Mouse (Mus musculus) kidney, postnatal 10 days (tissue): ENCODE data around the gene Adprh.
"Not testable (repeated sequence)": the region's sequence is repeated elsewhere in the genome, so short reads cannot be mapped to it uniquely, and the experiment has no call there.

Source experiments
- DNase-seq: peaks from one replicate; pipeline ENCODE4 v3.0.0; 2021; ENCODE audit warnings: mixed read lengths

The Adprh gene

DNA sequence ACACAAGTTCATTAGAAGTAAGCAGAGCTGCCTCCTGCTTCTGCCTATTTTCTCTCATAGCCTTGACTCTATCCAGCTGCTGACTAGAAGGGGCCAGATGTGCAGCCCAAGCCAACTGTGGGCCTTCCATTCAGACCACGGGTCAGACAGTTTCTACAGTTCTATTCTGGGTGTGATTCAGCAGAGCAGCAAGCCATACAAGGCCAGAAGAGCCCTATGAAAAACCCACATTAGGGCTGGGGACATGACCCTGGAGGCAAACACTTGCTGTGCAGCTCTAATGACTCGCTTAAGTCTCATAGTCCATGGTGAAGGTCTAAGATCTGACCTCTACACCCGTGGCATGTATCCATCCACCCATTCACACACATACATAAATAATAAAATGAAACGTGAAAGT lies 13.6 kb upstream of the Adprh start:
- no peak for DNase-seq

DNA sequence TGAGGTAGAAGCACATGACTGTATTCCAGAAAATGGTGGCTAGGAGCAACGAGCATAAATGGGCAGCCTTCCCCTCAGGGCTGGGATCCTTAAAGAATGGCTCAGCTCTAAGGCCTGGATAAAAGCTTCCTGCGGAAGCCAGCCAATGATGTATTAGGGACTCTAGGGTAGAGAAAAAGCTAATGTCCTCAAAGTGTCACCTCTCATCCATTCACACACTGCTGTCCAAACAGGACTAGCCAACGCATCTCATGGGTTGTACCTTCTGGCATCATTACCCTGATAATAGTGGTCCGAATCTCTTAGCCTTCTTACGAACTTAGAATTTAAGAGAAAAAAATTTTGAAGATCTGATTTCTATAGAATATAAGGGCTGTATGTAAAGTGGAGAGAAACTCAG lies 10.8 kb upstream of the Adprh start:
- DNase-seq = no peak

DNA sequence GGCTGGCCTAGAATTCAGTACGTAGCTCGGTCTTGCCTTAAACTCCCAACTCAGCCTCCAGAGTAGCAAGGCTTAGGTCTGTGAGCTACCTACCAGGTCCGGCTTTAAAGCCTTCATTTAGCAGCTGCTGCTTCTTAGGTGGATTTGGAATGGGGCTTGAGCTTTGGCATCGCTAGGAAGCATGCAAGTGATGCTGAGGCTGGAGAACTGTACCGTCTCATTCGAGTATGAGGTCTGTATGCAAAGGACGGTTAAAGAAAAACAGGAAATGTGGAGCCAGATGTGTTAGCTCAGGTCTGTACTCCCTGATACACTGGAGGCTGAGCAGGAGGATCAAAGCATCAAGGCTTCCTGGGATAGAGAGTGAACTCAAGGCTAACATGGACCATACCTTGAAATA lies 9.7 kb upstream of the Adprh start:
- DNase-seq = no peak

DNA sequence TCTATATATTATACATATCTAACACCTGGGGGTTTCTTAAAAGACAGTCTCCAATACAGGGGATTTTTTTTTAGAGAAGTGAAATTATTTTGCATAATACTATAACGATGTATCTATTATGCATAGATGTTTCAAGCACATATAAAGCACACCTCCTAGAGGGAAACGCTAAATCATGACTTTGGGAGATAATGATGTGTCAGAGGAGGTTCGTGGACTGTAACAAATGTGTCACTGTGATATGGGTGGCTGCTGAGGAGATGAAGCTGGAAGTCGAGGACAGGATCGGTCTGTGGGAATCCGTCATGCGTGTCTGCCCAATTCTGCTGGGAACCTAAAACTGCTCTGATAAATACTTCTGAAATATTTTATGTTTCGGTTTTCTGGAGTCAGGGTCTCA lies 9.2 kb upstream of the Adprh start:
- DNase-seq = no peak

DNA sequence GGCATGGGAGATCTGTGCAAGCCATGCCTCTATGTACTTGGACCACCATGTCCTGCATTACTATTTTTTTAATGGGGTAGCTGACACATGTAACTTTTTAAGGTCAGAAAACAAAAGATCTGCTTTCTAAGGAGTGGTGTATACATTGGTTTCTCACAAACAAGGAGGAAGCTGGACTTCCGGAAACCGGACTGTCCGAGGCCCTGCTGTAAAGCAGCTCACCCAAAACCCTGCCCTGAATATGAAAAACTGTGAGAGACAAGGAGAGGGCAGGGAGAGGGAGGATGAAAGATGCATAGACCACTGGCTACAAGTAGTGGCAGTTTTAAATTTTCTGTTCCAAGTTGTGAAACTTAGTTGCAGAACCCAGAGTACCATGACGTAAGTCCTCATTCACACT lies 7.5 kb upstream of the Adprh start:
- no peak for DNase-seq

DNA sequence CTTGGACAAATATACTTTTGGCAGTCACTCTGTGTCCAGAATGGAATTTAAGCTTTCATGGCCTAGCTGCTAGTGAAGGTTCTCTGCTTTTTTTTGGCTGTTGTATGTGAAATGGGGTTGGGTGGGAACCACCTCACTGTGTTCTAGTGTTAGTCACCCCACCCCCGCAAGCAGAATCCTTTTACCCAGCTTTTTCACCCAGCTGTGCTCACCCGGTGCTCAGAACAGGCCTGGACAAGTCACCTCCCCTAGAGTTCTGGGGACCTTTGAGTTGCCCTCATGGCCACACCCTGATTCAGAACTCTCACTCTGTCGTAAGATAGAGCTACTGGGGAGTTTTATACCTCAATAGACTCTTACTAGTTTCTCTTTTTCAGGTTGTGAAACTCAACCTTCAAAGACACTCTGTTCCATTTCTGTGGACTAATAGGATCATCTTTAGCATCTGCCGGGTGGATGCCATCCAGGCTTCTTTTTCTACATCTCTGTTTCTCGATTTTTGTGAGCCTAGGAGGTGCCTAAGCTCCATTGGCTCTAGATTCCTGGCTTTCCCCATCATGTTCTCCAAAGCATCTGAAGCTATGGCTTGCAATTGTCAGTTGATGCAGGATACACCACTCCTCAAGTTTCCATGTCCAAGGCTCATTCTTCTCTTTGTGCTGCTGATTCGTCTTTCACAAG lies 6.2 kb upstream of the Adprh start:
- no peak for DNase-seq

DNA sequence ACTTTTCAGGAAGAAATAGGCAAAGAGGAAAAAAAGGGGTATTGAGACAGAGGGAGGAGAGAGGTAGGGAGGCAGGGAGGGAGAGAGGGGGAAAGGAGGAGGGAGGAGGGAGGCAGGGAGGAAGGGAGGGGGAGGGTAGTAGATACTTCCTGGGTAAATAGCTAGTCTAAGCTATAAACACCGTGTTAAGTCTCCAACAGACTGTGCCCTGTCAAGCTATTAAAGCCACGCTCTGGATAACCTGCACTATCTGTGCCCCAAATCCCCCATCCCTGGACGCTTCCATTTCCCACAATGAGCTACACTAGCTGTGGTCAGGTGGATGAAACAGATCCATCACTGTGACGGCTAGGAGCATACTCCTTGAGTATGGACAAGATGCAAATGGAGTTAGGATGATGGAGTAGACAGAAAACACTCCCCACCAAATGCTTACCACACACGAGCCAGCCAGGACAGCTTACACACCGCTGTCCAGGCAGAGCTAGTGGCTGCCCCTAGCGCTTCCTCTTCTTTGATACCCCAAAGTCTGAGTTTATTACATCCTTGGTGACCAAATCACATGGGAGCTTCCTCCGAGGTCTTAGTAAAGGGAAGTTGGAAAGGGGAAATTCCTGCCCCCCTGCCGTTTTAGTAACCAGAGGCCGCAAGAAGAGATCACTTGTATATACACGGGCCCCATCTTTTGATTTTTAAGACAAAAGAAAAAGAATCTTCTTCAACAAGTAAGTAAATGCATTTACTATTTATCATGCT lies 4.5 kb upstream of the Adprh start:
- no peak for DNase-seq

DNA sequence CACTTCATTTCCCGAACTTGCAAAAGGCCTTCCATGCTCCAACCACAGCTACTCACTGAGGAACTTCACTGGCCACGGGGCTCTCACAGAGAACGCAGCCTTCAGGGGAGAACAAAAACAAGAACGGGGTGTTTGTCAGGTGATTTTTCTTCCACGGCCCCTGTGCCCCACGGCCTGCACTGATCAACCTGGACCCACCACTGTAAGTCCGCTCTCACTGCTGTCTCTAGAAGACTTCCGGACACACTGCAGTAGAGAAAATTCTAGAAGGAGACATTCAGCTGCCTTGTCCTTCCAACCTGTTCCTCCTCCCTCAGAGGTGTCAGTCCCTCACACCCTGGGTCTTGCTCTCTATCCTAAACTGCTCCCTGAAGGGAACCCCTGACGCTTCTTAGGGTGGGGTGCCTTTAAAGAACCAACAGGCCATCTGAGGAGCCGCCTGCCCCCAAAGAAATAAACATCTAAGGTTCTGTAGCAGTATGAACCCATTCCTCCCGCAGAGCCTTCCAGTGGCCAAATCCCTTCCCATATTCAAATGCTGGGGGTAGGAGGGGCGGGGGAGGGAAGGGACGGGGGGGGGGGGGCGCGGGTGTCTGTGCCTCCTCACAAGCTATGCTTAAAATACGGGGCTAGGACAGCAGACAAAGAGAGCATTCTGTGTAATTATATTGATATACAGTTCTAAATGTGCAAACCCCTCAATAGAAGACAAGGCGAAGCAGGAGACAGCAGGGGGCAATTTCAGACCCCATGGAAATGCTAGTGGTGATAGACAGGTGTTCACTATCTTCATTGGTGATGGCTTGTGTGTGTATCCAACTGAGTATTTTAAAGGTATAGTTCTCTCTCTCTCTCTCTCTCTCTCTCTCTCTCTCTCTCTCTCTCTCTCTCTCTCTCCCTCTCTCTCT lies 3.3 kb upstream of the Adprh start, which contains the start of gene Cd80:
Gene Cd80, plus strand, starts transcription at position 51 of the 908 bp plus-strand sequence.
- no peak for DNase-seq

DNA sequence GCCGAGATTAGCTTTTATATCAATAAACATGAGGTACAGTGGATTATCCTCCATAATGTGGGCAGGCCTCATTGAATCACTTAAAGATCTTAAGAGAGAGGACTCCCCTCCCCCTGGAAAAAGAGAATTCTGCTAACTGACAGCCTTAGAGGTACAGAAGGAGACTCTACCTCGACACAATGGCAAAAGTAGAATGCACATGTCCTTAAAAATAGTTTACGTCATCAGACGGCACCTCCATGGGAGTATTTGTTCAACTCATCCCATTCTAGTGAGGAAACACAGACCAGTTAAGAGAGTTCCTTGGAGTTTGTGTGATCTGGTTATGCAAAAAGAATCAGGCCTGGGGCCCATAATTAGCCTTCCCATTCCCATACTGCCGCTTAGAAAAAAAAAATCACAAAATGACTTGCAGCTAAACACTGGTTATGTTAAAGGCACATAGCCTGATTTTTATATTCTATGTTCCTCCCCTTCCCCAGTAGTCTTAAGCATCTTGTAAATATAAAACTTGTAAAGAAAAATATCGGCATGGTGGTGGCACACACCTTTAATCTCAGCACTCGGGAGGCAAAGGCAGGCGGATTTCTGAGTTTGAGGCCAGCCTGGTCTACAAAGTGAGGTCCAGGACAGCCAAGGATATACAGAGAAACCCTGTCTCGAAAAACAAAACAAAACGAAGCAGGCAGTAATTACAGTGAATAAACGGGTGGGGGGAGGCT lies 2.2 kb upstream of the Adprh start:
- DNase-seq = no peak

DNA sequence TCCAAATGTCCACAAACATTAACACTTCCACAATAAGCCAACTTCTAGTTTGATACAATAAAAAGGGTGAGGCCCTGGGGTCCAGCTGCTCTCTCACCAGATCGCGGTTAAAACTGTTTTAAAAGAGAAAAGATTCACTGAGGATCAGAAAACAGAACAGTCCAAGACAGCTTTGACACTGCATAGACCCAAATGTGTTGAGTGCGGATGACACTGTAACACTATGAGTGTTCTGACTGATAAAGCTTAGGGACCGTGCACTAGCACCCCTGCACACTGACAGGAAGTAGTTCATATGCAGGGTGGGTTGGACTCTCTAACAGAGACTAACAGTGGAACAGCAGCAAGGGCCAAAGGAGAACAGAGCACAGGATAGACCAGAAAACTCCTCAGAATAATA lies 1.4 kb upstream of the Adprh start:
- DNase-seq = no peak

DNA sequence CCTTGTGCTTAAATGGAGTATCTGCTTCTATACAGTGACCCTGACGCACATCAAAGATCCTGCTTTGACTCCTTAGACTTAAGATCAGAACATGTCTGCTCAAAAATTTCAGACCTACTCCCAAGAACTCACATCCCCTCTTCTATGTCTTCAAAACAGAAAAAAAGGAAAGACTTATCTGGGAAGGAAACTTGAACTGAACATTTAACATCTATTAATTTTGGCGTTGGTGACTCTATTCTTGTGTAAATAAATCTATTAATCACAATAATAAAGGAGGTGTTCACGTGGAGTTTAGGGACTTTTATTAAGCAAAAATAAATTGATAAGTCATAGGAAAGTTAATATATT lies 675 bp upstream of the Adprh start:
- no peak for DNase-seq

DNA sequence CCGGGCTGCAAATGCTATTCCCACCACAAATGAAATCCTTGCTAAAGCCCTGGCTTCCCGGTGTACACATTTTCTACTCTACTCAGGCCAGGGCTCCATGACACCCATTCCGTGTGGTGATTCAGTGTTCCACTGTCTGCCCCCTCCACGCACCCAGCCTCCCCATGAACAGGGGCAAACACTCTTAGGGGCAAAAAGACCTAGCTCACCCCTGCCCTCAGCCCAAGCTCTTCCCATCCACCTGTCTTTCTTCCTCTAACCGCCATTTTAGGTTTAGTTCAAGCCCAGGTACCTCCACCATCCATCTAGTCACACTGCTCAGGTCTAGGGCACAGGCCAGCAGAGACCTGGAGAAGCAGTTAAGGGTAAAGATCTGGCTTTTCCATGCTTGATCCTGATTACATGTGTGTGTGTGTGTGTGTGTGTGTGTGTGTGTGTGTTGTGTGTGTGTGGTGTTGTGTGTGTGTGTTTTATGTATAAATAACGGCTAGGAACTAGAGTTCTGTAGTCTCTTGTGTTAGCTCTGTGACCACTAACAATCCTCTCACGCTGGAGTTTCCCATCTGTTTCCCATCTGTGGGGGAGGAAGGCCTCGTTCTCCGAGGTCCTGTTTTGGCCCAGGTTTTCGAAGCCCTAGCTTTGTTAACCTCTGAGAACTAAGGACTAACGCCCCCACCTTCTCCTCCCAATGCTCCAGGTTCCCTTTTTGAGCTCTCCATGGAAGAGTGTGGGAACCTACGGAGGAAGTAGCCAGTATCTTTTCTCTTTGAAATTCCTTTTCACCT lies 890 bp downstream of the Adprh start:
- DNase-seq = no peak

DNA sequence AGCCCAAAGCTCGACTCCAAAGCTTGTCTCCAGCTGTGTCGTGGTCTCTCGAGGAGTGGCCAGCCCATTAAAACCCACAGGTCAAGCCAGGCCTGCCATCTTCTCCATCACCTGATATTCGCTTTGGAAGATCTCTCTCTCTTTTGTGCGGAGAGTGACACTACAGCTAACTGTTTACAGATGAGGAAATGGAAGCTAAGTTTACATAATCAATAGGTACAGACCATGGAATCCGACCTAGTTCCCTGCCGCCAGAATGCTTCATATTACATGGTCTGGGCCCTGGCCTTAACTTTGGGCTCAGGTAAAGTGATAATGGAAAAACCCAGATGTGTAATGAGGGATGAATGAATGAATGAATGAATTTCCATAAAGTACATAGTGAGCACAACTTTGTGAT lies 1.8 kb downstream of the Adprh start:
- no peak for DNase-seq

DNA sequence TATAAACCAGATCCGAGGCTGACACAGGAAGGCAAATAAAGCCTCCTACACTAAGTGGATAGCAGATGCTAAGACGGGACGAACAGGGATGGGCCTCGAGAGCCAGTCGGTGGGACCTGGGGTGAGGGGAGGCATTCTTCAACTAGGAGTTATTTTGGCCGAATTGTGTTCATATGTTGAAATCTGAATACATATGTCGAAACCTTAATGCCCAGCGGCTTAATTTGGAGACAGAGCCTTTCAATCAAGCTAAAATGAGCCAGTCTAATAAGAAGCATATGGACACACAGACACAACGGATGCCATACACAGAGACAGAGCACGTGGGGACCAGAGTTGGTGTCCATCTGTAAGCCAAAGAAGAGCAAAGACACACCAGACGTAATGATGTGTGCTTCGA lies 4.0 kb downstream of the Adprh start:
- DNase-seq = no peak

DNA sequence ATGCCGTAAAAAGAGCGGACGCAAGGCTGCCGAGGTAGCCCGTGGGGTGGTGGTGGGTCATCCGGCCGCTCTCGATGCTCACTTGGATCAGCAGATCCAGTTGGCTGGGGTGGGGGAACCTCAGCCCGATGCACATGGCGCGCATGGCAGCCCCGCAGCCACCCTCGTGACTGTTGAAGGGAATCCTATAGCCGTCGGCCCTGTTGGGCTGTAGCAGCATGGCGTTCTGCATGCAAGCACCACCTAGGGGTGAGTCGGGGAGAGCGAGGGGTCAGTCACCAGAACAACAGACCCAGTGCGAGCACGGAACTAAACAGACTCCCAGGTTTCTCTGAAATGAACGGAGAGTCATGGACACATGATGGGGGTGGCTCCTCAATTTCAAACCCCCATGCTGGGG lies 5.1 kb downstream of the Adprh start:
- no peak for DNase-seq

DNA sequence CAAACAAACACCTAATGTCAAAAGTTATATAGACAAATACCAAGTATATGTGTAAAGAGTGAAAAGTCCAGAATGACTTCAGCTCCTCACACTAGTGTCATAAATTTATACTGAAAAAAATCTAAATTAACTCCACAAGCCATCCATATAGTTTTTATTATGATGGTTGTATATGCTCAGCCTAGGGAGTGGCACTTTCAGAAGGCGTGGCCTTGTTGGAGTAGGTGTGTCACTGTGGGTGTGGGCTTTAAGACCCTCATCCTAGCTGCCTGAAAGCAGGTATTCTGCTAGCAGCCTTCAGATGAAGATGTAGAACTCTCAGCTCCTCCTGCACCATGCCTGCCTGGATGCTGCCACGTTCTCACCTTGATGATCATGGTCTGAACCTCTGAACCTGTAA lies 6.4 kb downstream of the Adprh start:
- not testable (repeated sequence) for DNase-seq

DNA sequence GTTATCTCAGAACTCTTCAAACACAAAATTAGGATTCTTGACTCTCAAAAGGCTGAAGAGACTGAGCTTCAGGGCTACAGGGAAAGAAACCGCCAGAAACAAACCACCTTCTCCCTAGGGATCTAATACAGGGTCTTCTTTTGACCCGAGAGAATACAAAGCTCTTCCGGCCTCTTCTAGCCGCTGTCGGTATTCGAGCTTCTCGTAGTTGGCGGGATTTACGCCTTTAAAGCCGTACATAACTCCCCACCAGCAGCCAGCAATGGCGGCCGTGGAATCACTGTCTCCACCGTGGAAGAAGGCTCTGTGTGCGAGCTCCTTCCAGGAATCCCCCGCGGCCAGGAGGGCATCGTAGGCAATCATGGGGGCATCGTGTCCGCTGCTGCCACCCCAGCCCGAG lies 6.9 kb downstream of the Adprh start:
- no peak for DNase-seq

DNA sequence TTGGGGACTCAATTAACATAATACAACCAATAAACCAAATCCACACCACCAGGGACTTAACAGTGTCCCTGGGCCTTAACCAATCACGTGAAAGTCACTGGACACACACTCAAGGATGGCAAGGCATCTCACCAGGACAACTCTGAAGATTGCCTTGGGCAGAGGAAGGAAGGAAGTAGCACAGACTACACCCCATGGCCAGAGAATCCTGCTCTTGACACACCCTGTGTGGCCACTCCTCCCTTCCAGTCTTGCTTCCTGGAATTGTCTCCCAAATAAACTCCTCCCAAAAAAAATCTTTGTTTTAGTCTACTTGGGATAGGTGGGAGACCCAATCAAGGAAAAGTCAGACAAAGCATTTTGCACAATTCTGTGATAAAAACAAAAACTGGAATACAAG lies 7.5 kb downstream of the Adprh start:
- no peak for DNase-seq

DNA sequence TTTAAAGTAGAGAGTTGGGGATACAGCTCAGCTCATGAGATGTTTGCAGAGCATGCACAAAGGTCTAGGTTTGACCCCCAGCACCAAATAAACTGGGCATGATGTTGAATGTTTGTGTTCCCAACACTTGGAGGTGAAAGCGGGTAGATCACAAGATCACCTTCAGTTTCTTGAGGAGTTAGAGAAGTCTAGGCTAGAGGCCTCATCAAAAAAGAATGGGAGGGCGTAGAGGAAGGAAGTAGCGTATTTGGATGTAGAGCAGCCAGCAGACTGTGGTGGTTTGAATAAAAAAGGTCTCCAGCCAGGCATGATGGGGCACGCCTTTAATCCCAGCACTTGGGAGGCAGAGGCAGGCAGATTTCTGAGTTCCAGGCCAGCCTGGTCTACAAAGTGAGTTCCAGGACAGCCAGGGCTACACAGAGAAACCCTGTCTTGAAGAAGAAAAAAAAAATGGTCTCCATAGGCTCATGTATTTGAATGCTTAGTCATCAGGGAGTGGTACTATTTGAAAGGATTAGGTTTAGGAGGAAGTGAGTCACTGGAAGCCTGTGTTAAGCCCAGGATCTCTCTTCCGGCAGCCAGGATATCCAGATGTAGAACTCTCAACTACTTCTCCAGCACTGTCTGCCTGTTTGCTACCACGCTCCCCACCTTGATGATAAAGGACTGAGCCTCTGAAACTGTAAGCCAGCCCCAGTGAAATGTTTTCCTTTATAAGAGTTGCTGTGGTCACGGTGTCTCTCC lies 8.6 kb downstream of the Adprh start:
- no peak for DNase-seq

DNA sequence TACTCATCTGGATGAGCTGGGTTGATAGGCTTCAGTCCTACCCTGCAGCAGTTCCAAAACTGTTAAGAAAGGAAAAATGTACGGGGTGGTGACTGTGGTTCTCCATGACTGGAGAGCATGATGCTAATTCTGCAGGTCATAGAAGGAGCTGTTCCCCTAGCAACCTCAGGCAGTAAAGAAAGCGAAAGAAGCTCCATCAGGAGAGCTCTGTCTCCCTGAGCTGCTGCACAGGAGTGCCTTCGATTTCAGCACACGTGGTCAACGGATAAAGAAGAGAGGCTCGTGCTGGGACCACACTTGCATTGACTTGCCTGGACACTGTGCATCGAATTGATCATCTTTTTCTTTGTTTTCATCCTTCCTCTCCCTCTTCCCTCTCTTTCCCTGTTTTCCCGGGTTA lies 10.3 kb downstream of the Adprh start:
- DNase-seq = no peak

DNA sequence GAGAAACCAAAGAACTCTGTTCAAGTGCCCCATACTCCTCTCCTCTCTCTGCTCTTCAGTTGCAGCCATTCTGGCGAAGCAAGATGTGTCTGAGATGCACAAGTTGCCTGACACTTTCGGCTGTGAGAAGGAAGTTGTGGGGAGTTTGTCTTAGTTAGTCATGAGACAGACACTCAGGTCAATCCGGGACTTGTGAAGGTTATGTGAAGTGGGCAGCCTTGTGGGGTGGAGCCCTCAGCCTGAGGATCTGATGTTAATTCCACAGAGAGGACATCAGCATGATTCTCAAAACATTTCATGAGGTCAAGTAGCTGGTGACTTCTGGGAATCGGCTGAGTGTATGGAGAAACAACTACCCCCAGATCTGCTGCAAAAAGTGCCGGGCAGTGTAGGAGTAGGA lies 10.9 kb downstream of the Adprh start:
- no peak for DNase-seq

DNA sequence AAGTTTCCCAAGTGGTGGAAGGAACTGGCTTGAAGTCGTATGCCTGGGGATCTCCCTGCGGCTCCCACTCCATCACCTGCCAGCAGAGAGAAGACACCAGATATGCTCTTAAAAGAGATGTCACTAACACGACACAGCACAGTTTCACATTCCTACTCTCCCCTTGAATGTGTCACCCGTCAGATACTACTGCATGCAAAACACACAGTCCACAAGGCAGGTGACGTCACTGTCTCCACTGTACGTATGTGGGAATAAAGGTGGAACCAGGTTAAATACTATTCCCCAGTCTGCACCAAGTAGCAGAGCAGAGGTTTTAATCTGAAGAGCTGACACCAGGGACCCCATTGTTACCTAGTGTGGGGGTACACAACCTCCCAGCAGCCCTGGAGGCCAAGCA lies 12.1 kb downstream of the Adprh start:
- DNase-seq = no peak
